Mouse (Mus musculus) large intestine, adult 2 months (tissue): ENCODE data around the gene Usp48. TPM values are rescaled to one million over a fixed set of nuclear protein-coding genes. Genes with fewer than 3 reads are reported as not detected.

Experiments used
- DNase-seq: peaks from one replicate; pipeline ENCODE4 v3.0.0-alpha.2; 2012; ENCODE audit warnings: low read depth, low spot score
- WGBS: fragments of 180-500 bp; shearing (Covaris S2); methylation state at CpG from one replicate; pipeline ENCODE4 v1.1.7; 2018; 5-methylcytosine and 5-hydroxymethylcytosine counted together
- polyA plus RNA-seq: library from polyadenylated mRNA; depleted of rRNA; stranded (reverse); fragments of >200 nt; gene quantifications from 2 replicates; pipeline ENCODE4 v1.2.3, GENCODE M21; 2012

Usp48 gene
- polyA plus RNA-seq, 1 experiment, result 27.2 TPM

DNA sequence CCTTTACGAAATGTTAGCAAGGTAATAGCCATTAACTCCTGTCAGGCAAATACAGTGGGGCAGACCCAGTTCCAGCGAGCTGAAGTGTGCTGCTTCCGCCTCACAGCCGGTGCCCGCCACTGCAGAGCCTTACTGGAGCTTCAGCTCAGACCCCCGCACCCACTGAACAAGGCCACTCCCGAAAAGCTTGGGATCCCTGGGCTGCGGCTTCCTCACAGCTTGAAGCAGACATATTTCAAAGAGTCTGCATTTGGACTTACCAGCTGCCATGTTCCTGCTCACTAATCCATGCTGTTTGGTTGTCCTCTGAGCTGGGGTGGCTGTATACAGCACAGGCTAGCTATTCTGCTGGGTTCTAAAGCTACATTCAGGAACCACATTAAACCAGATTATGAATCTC lies 64.1 kb downstream of the Usp48 start:
- DNase-seq, result no peak
- 92% methylated on average over 8 of the region's 8 CpGs for WGBS

- DNase-seq, result no peak
- 92% methylated on average over 4 of the region's 4 CpGs for WGBS
These were observed 66.0 kb downstream of the Usp48 start for GRCm38 (mm10) chr4:137659541-137659940.

GRCm38 (mm10) chr4:137660364-137661077 lies 67.0 kb downstream of the Usp48 start:
- no peak for DNase-seq
- WGBS, result 65% methylated on average over 10 of the region's 10 CpGs

DNA sequence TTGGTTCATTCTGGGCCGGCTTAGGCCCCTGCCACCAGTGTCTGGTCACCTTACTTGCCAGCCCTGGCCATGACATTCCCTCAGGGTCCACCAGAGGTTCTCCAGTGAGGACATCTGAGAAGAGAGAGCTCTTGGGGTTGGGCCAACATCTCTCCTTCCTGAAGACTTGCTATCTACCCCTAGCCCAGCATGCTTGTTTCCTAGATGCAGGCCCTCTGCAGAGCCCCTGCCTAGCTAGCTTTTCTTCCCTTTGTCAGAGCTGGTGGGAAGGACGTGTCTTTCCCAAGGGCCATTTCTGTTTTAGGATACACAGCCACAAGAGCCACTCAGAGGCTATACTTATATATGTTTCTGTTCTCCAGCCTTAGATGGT lies 67.5 kb downstream of the Usp48 start:
- no peak for DNase-seq
- 73% methylated on average over 2 of the region's 2 CpGs for WGBS

GRCm38 (mm10) chr4:137661547-137661946 lies 68.0 kb downstream of the Usp48 start:
- WGBS, result 88% methylated on average over 6 of the region's 6 CpGs
- DNase-seq, result no peak

DNA sequence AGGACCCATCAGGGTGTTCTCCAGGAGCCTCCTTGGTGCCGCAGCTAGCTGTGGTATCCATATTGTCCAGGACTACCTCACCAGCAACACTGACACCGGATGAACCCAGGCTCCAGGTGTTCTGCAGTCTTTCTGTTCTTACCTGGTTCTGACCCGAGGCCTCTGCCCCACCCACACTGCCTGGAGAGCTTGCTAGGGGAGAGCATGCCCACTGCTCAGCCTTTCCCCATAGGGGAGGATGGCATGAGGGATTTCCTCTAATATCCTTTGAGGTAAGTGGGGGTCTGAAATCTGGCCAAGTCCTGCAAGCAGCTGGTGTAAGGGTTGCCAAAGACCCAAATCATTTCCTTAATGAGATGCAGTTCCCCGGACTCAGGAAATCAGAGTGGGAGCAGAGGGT lies 69.9 kb downstream of the Usp48 start:
- WGBS, result 61% methylated on average over 4 of the region's 4 CpGs
- DNase-seq, result no peak

DNA sequence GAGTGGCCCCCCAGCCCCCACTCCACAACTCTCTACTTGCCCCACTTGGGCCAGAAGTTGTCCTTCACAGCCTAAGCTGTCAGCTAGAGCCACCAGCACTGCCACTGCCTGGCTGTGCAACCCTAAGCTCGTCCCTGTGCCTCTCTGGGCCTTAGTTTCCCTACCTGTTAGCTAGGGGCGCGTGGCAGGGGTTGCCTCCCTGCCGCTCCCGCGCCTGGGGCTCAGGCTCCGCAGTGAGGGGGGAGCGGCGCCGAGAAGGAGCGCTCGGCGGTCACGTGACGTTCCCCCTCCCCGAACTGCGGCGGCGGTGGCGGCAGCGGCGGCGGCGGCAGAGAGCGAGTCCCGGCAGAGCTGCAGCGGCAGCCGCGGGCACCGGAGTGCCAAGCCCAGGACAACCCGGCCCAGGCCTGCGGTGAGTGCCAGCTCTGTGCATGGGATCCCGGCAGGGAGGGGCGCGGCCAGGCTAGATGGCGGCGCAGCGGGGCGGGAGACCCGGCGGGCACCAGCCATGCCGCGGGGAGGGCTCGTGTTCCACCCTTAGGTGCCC lies 71.0 kb downstream of the Usp48 start, which contains the start of gene Rap1gap:
Rap1gap (plus strand) TSS at position 294 of the 547 bp plus-strand sequence.
- WGBS, result under 1% methylated on average over 44 of the region's 44 CpGs
- DNase-seq, result no peak

DNA sequence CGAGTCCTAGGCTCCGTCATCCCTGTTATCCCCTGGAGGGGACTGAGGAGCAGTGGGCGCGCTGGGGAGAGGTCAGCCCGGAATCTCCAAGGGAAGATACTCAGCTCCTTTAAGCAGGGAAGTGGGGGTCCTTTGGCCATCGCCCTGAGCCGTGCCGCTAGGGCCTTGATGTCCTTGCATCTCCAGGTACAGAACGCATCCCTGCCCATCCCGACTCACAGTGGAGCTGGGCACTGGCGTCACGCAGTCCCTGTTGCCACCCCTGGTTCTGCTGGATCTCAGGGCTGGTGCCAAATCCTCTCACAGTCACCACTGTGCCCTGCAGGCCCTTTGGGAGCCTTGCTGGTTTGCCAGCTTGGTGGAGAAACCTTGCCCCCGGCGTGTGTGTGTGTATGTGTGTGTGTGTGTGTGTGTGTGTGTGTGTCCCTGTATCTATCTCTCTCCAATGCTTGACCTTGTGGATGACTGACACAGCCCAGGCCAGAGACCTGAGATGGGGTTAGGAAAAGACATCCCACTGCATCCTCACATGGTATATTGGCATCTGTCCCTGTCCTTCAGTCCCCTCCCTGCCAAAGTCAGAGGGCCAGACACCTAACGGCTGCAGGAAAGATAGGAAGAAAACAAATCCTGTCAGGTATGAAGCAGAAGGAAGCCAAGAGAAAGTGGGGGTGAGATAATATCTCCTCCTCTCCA lies 71.6 kb downstream of the Usp48 start:
- DNase-seq, result no peak
- WGBS, result 13% methylated on average over 15 of the region's 15 CpGs

DNA sequence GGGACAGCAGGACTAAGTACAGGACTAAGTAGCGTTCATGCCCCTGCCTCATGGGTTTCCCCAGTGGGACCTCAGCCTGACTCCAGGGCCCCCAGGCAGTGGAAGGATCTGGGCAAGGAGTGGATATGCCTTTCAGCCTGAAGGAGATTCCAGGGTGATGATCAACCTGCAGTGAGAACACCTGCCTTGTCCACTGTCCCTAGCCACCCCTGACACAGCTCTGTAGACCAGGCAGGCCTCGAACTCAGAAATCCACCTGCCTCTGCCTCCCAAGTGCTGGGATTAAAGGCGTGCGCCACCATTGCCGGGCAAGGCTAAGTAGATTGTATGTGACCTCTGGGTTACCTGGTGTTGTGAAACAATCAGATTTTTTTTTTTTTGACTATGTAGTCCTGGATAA lies 72.2 kb downstream of the Usp48 start:
- DNase-seq, result no peak
- WGBS, result 89% methylated on average over 5 of the region's 5 CpGs

GRCm38 (mm10) chr4:137666283-137666957 lies 72.9 kb downstream of the Usp48 start:
- WGBS, result 57% methylated on average over 5 of the region's 5 CpGs

GRCm38 (mm10) chr4:137666958-137667345 lies 73.4 kb downstream of the Usp48 start:
- WGBS, result 72% methylated on average over 8 of the region's 8 CpGs

More at GRCm38 (mm10) chr4:137666283-137666957, 72.9 kb downstream of the Usp48 start:
- no peak for DNase-seq

GRCm38 (mm10) chr4:137667747-137668146 lies 74.2 kb downstream of the Usp48 start:
- 52% methylated on average over 5 of the region's 5 CpGs for WGBS
- no peak for DNase-seq

More at GRCm38 (mm10) chr4:137666958-137667345, 73.4 kb downstream of the Usp48 start:
- DNase-seq, result no peak

DNA sequence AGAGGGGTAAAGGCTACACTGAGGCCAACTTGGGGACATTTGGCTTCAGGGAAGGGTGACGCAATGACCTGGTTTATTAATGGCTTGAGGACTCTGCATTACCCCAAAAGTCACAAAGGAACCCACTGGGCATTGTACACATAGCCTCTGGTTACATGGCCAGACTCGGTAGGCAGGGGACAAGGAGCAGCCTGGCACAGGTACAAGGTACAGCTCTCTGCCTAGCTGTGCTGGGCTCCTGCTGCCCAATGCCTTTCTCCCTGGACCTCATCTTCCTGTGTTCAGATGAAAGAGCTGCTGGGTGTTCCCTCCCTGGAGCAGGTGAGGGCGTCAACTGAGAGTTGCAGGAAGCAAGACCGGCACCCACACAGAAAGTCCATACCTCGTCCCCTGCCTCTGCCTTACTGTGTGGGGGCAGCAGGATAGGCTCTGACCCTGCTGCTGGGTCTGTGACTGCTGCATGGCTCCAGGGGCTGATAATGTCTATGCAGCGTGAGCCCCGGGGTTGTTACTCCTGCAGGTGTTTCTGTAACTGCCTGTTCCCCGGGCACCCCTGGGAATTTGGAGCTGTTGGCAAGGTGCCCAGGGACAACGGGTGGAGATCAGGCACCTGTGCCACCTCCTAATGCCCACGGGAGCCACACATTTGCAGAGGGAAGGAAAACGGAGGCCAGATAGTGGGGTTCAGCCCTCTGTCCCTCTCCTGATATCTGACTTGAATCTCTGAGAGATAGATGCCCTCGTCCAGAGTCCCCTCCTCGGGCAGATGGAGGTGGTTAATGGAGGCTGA lies 78.4 kb downstream of the Usp48 start:
- DNase-seq, result no peak
- 28% methylated on average over 13 of the region's 13 CpGs for WGBS

- 59% methylated on average over 7 of the region's 7 CpGs for WGBS
- no peak for DNase-seq
These were observed 82.0 kb downstream of the Usp48 start for GRCm38 (mm10) chr4:137675566-137675965.

GRCm38 (mm10) chr4:137676057-137676456 lies 82.5 kb downstream of the Usp48 start:
- 11% methylated on average over 11 of the region's 11 CpGs for WGBS
- no peak for DNase-seq

- 54% methylated on average over 13 of the region's 13 CpGs for WGBS
- no peak for DNase-seq
These were observed 83.3 kb downstream of the Usp48 start for GRCm38 (mm10) chr4:137676700-137677484.

DNA sequence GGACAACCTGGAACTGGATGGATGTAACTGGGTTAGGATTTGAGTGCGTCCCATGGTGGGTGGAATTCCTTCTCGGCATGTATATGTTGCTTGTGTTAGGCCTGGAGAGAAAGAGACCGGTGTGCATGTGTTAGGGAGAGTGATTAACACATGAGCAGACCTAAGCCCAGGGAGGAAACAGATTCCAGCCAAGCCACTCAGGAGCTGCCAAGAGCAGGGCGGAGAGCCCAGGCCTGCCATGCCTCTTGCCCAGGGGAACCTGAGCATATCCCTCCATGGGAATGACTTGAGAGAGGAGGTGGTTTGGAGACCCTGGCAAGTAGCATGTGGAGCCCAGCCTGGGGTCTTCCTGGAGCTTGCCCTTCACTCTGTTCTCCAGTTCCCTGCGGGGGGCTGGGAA lies 84.4 kb downstream of the Usp48 start:
- no peak for DNase-seq
- WGBS, result 70% methylated on average over 5 of the region's 5 CpGs

- no peak for DNase-seq
- 70% methylated on average over 9 of the region's 9 CpGs for WGBS
These were observed 85.0 kb downstream of the Usp48 start for GRCm38 (mm10) chr4:137678568-137678967.
